Mouse (Mus musculus) A20 (cell line): ENCODE results near the gene Tex50.
A peak's percentile ranks its signal among the peaks of the same experiment; 100 is the strongest.
"Not testable (repeated sequence)": the region's sequence is repeated elsewhere in the genome, so short reads cannot be mapped to it uniquely, and the experiment has no call there.

Source experiments
- DNase-seq: peaks from one replicate; pipeline ENCODE4 v3.0.0-alpha.2; 2011; ENCODE audit warnings: low read depth, low spot score

Gene Tex50

GRCm38 (mm10) chr1:161159214-161159613 is at the start of gene Tex50:
Gene Tex50 (minus strand): TSS chr1:161159314.
- no peak for DNase-seq

- DNase-seq = no peak
Measured at GRCm38 (mm10) chr1:161199856-161200255, 40.7 kb upstream of the Tex50 start.

- not testable (repeated sequence) for DNase-seq
Measured at GRCm38 (mm10) chr1:161196364-161196763, 37.2 kb upstream of the Tex50 start.

GRCm38 (mm10) chr1:161195541-161196351 is 36.6 kb upstream of the Tex50 start:
- DNase-seq = peak; percentile 80

GRCm38 (mm10) chr1:161190253-161190910 is 31.3 kb upstream of the Tex50 start:
- no peak for DNase-seq

GRCm38 (mm10) chr1:161185431-161185830 is 26.3 kb upstream of the Tex50 start:
- no peak for DNase-seq

- DNase-seq = no peak
Measured at GRCm38 (mm10) chr1:161183677-161184076, 24.6 kb upstream of the Tex50 start.

- DNase-seq = no peak
Measured at GRCm38 (mm10) chr1:161182386-161182785, 23.3 kb upstream of the Tex50 start.

- DNase-seq = peak; percentile 59
Measured at GRCm38 (mm10) chr1:161180674-161181073, 21.6 kb upstream of the Tex50 start.

GRCm38 (mm10) chr1:161170651-161171050 is 11.5 kb upstream of the Tex50 start:
- peak; percentile 82 for DNase-seq

GRCm38 (mm10) chr1:161160266-161160665 is 1.2 kb upstream of the Tex50 start:
- no peak for DNase-seq

- peak; percentile 53 for DNase-seq
Measured at GRCm38 (mm10) chr1:161156546-161156945, 2.6 kb downstream of the Tex50 start.

- DNase-seq = no peak
Measured at GRCm38 (mm10) chr1:161151098-161151497, 8.0 kb downstream of the Tex50 start.

- DNase-seq = no peak
Measured at GRCm38 (mm10) chr1:161147888-161148287, 11.2 kb downstream of the Tex50 start.

GRCm38 (mm10) chr1:161145611-161146010 is 13.5 kb downstream of the Tex50 start:
- not testable (repeated sequence) for DNase-seq

GRCm38 (mm10) chr1:161143216-161143615 is 15.9 kb downstream of the Tex50 start:
- no peak for DNase-seq

GRCm38 (mm10) chr1:161142531-161143159 is 16.5 kb downstream of the Tex50 start, which contains the start of gene Ankrd45:
Gene Ankrd45 (plus strand): TSS chr1:161142691.
- DNase-seq = no peak

GRCm38 (mm10) chr1:161140026-161140762 is 18.9 kb downstream of the Tex50 start:
- DNase-seq = peak; percentile 42

GRCm38 (mm10) chr1:161139496-161139895 is 19.6 kb downstream of the Tex50 start:
- DNase-seq = peak; percentile 84

- DNase-seq = peak; percentile 97
Measured at GRCm38 (mm10) chr1:161130726-161131664, 28.1 kb downstream of the Tex50 start, which contains the start of gene Klhl20. Gene Klhl20 (minus strand): TSS chr1:161131511.
